Mouse (Mus musculus): Measurements from ENCODE around the gene H2-Ob.

Gene H2-Ob

GRCm38 (mm10) chr17:34244656-34245055 is 6.0 kb downstream of the H2-Ob start:
- DNase-seq (ENCODE audit: low read depth, low spot score) = no peak

GRCm38 (mm10) chr17:34247047-34247446 is 8.3 kb downstream of the H2-Ob start:
- DNase-seq (ENCODE audit: low read depth, low spot score) = no peak

GRCm38 (mm10) chr17:34248764-34249163 is 10.1 kb downstream of the H2-Ob start:
- DNase-seq (ENCODE audit: low read depth, low spot score) = no peak

- DNase-seq (ENCODE audit: low read depth, low spot score) = no peak
These were observed 10.7 kb downstream of the H2-Ob start for GRCm38 (mm10) chr17:34249361-34249760.

GRCm38 (mm10) chr17:34249878-34250277 is 11.2 kb downstream of the H2-Ob start:
- peak; percentile 34 for DNase-seq (ENCODE audit: low read depth, low spot score)

- DNase-seq (ENCODE audit: low read depth, low spot score) = no peak
These were observed 13.0 kb downstream of the H2-Ob start for GRCm38 (mm10) chr17:34251666-34252065.

- DNase-seq (ENCODE audit: low read depth, low spot score) = no peak
These were observed 17.8 kb downstream of the H2-Ob start for GRCm38 (mm10) chr17:34256501-34256900.

- no peak for DNase-seq (ENCODE audit: low read depth, low spot score)
These were observed 19.1 kb downstream of the H2-Ob start, which contains the start of gene H2-Ab1 for GRCm38 (mm10) chr17:34257594-34258375. H2-Ab1 (plus strand) TSS chr17:34257689.

- DNase-seq (ENCODE audit: low read depth, low spot score) = no peak
These were observed 21.8 kb downstream of the H2-Ob start for GRCm38 (mm10) chr17:34260551-34260950.

- DNase-seq (ENCODE audit: low read depth, low spot score) = peak; percentile 79
These were observed 22.8 kb downstream of the H2-Ob start for GRCm38 (mm10) chr17:34261502-34261901.

GRCm38 (mm10) chr17:34263068-34263467 is 24.4 kb downstream of the H2-Ob start:
- DNase-seq (ENCODE audit: low read depth, low spot score) = peak; percentile 81

GRCm38 (mm10) chr17:34263811-34264371 is 25.2 kb downstream of the H2-Ob start:
- DNase-seq (ENCODE audit: low read depth, low spot score) = no peak

- no peak for DNase-seq (ENCODE audit: low read depth, low spot score)
These were observed 26.0 kb downstream of the H2-Ob start for GRCm38 (mm10) chr17:34264452-34265351.

GRCm38 (mm10) chr17:34268262-34268661 is 29.6 kb downstream of the H2-Ob start:
- no peak for DNase-seq (ENCODE audit: low read depth, low spot score)

GRCm38 (mm10) chr17:34268748-34269147 is 30.0 kb downstream of the H2-Ob start:
- DNase-seq (ENCODE audit: low read depth, low spot score) = no peak

GRCm38 (mm10) chr17:34269817-34270216 is 31.1 kb downstream of the H2-Ob start:
- no peak for DNase-seq (ENCODE audit: low read depth, low spot score)

GRCm38 (mm10) chr17:34270230-34270629 is 31.5 kb downstream of the H2-Ob start:
- no peak for DNase-seq (ENCODE audit: low read depth, low spot score)

GRCm38 (mm10) chr17:34270940-34271339 is 32.2 kb downstream of the H2-Ob start:
- no peak for DNase-seq (ENCODE audit: low read depth, low spot score)

- DNase-seq (ENCODE audit: low read depth, low spot score) = no peak
These were observed 33.4 kb downstream of the H2-Ob start for GRCm38 (mm10) chr17:34272102-34272501.

- no peak for DNase-seq (ENCODE audit: low read depth, low spot score)
These were observed 41.9 kb downstream of the H2-Ob start for GRCm38 (mm10) chr17:34280499-34281038.

- DNase-seq (ENCODE audit: low read depth, low spot score) = no peak
These were observed 43.1 kb downstream of the H2-Ob start for GRCm38 (mm10) chr17:34281836-34282235.

- DNase-seq (ENCODE audit: low read depth, low spot score) = no peak
These were observed 46.7 kb downstream of the H2-Ob start for GRCm38 (mm10) chr17:34285371-34285770.

Measured in retina, postnatal 7 days (tissue).